Mouse (Mus musculus) embryonic facial prominence, embryonic 13.5 days (tissue): ENCODE measurements at regions not wholly inside any gene's neighbourhood (a gene's known extent, or its start where the extent isn't known, plus 50 kb on each side); places are given as distances from the start of the nearest gene placed in this dataset.

Experiments used
- ATAC-seq: fragments of 200-750 bp; cut with Nextera tagmentation; 2 replicates; pipeline ENCODE4 v1.8.0; 2017; ENCODE audit warnings: low read depth; ENCODE audit not compliant: insufficient number of reproducible peaks, insufficient read depth, low FRiP score, low TSS enrichment
- H3K27ac ChIP-seq: fragments of 300-500 bp; sonication (generic); 2 replicates; pipeline ENCODE4 v1.5.1; 2015; ENCODE audit warnings: moderate library complexity, mild to moderate bottlenecking, inconsistent platforms
- H3K27me3 ChIP-seq: fragments of 300-500 bp; sonication (generic); 2 replicates; pipeline ENCODE4 v1.6.1; 2015; ENCODE audit warnings: mild to moderate bottlenecking, inconsistent platforms
- H3K36me3 ChIP-seq: fragments of 300-500 bp; sonication (generic); 2 replicates; pipeline ENCODE4 v1.6.1; 2015; ENCODE audit warnings: mild to moderate bottlenecking, inconsistent platforms
- H3K4me1 ChIP-seq: fragments of 300-500 bp; sonication (generic); 2 replicates; pipeline ENCODE4 v1.6.1; 2015; ENCODE audit warnings: inconsistent platforms
- H3K4me2 ChIP-seq: fragments of 300-500 bp; sonication (generic); 2 replicates; pipeline ENCODE4 v1.6.1; 2015; ENCODE audit warnings: moderate library complexity, mild to moderate bottlenecking, inconsistent platforms
- H3K4me3 ChIP-seq: fragments of 300-500 bp; sonication (generic); 2 replicates; pipeline ENCODE4 v1.5.1; 2015; ENCODE audit warnings: mild to moderate bottlenecking, inconsistent platforms
- H3K9ac ChIP-seq: fragments of 300-500 bp; sonication (generic); 2 replicates; pipeline ENCODE4 v1.6.1; 2015; ENCODE audit warnings: mild to moderate bottlenecking, inconsistent platforms
- H3K9me3 ChIP-seq: fragments of 300-500 bp; sonication (generic); 2 replicates; pipeline ENCODE4 v1.6.1; 2016; ENCODE audit warnings: inconsistent platforms
- WGBS: fragments of 180-500 bp; shearing (Covaris S2); methylation state at CpG from one replicate; pipeline ENCODE4 v1.1.7; 2015; ENCODE audit warnings: mixed read lengths; 5-methylcytosine and 5-hydroxymethylcytosine counted together

DNA sequence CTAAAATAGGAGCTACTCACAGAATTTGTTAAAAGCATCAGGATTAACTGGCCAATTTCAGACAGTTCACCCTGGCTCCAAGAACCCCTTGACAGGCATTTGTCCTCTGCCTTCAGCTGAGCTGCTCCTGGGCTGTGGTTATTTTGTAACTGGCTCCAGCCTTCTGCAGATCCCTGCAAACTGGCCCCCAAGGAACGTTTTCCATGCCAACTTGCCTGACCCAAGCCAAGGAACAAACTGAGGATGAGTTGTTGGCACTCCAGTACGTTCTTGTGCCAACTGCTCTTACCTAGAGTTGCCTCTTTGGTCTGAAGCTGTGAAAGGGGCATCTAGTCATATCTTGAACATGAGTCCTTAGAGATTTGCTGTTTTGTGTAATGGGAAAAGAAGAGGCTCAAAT is 74.2 kb upstream of the B3gat1 start:
- no peak overlapping the region for H3K4me2 ChIP-seq
- WGBS = 72% methylated on average over 2 of the region's 2 CpGs
- no peaks in the 10 kb centered on the region for H3K36me3 ChIP-seq
- no peaks in the 10 kb centered on the region for H3K27me3 ChIP-seq
- ATAC-seq = no peak
- no peaks in the 10 kb centered on the region for H3K4me1 ChIP-seq
- no peak overlapping the region for H3K27ac ChIP-seq
- H3K4me3 ChIP-seq = no peak overlapping the region
- H3K9ac ChIP-seq = no peak overlapping the region
- no peaks in the 10 kb centered on the region for H3K9me3 ChIP-seq

DNA sequence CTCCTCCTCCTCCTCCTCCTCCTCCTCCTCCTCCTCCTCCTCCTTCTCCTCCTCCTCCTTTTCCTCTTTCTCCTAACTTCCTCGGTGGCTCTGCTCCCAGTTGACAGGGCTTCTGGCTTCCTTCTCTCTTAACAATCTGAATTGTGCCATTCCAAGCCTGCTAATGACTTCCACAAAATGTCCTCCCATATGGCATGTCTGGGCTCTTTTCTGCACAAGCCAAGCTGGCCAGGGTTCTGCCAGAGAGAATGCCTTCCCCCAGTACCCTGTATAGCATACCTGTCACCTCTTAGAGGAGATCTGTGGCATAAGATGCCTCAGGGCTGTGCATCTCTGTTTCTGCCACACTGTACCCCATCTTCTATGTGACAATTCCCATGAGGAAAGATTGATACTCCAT is 70.0 kb upstream of the B3gat1 start:
- 60% methylated on average over 1 of the region's 1 CpGs for WGBS
- Histone ChIP-seq H3K27me3 (no peaks in the 10 kb centered on the region), H3K4me3 (no peak overlapping the region), H3K9me3 (no peaks in the 10 kb centered on the region), H3K36me3 (no peaks in the 10 kb centered on the region), H3K4me1 (no peaks in the 10 kb centered on the region), H3K27ac (no peak overlapping the region), H3K4me2 (no peak overlapping the region), H3K9ac (no peak overlapping the region)
- ATAC-seq = no peak

DNA sequence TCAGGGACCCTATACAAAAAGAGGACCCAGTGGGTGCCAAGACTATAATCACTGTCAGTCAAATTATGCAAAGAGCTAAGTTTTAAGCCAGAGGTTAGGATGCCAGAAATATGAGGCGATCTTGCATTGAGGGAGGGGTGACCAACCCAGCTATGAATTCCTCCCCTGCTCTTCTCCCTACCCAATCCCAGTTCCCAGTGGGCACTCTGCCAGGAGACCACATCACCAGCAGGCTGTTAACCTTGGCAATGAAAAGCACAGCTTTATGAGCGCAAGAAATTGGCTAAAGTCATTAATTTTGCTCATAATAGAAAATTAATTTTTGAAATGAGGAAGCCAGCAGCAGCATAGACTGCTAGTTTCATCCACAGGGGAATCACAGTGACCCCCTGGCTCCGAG is 65.7 kb upstream of the B3gat1 start:
- Histone ChIP-seq H3K4me2 (no peak overlapping the region), H3K27me3 (no peaks in the 10 kb centered on the region), H3K4me3 (no peak overlapping the region), H3K9me3 (no peaks in the 10 kb centered on the region), H3K4me1 (no peaks in the 10 kb centered on the region), H3K36me3 (no peaks in the 10 kb centered on the region), H3K9ac (no peak overlapping the region), H3K27ac (no peak overlapping the region)
- WGBS = 84% methylated on average over 3 of the region's 3 CpGs
- ATAC-seq = no peak

DNA sequence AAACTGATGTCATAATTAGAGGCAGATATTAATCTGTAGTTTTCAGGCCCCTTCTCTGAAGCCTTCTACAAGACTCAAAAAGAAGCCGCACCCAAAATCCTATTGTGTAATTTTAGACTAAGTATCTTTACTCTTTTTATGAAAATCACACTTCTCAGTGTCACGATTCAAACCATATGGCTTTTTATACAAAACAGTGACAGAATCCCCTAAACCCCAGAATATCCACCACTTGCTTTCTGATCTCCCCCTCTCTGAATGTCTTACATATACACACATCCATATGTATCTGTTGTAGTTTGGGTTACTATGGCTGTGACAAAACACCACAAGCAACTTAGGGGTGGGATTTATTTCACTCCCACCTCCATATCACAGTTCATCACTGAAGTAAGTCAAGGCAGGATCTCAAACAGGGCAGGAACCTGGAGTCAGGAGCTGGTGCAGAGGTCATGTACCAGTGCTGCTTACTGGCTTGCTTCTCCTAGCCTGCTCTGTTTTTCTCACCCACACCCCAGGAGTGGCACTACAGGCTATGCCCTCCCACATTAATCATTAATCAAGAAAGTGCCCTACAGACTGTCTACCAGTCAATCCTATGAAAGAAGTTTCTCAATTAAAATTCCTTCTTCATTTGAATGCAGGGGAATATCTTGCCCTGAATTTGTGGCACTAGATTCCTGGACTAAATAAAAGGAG is 59.3 kb upstream of the B3gat1 start:
- WGBS = 74% methylated on average over 2 of the region's 2 CpGs
- Histone ChIP-seq H3K27ac (no peak overlapping the region), H3K4me1 (no peaks in the 10 kb centered on the region), H3K4me3 (no peak overlapping the region), H3K9ac (no peak overlapping the region), H3K9me3 (no peaks in the 10 kb centered on the region), H3K36me3 (no peaks in the 10 kb centered on the region), H3K4me2 (no peak overlapping the region), H3K27me3 (no peaks in the 10 kb centered on the region)
- no peak for ATAC-seq

DNA sequence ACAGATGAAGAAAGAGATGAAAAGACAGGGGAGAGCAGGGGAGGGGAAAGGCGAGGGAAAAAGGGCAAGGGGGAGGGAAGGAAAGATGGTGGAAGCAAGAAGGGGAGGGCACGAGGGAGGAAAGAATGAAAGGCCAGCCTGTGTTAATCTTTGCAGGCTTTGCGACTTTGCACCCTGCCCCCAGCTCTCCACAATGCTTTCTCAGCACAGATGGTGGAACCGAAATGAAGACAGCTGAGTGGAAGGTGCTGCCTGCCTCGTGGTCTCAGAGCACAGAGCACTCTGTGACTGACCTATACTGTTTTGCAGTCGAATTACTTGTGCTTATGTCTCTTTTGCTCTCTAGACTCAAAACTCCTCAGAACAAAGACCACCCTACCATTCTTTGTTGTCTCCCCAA is 55.2 kb upstream of the B3gat1 start:
- WGBS = 23% methylated on average over 6 of the region's 6 CpGs
- H3K9ac ChIP-seq = no peak overlapping the region
- ATAC-seq = no peak

DNA sequence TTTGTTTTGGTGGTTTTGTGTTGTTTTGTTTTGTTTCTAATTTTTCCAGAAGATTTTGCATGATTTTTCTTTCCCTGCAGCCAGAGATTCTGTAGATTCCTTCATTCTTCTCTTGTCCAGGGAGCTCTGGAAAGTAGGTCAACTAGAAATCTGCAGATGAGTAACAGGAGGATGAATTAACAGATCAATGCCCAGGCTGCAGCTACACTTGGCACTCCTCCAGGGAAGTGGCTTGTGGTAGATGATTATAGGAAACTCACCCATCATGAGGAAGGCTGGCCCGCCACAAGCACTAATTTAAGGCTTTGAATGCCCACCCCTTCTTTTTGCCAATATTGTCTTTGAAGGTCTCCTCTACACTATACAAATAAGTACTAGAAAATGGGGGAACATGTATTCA is 52.0 kb upstream of the B3gat1 start:
- H3K4me2 ChIP-seq = no peak overlapping the region

More for the DNA sequence above, 55.2 kb upstream of the B3gat1 start:
- Histone ChIP-seq H3K27ac (no peak overlapping the region), H3K4me3 (no peak overlapping the region), H3K9me3 (no peaks in the 10 kb centered on the region), H3K4me2 (no peak overlapping the region), H3K4me1 (no peaks in the 10 kb centered on the region), H3K27me3 (no peaks in the 10 kb centered on the region), H3K36me3 (no peaks in the 10 kb centered on the region)

More for the DNA sequence above, 52.0 kb upstream of the B3gat1 start:
- Histone ChIP-seq H3K9me3 (no peaks in the 10 kb centered on the region), H3K4me1 (no peaks in the 10 kb centered on the region), H3K27me3 (no peaks in the 10 kb centered on the region), H3K36me3 (no peaks in the 10 kb centered on the region), H3K4me3 (no peak overlapping the region), H3K9ac (no peak overlapping the region), H3K27ac (no peak overlapping the region)
- 52% methylated on average over 1 of the region's 1 CpGs for WGBS
- ATAC-seq = no peak
